Mouse (Mus musculus) cerebellum, adult 2 months (tissue): ENCODE measurements at regions not wholly inside any gene's neighbourhood (a gene's known extent, or its start where the extent isn't known, plus 50 kb on each side); places are given as distances from the start of the nearest gene placed in this dataset.
A peak's percentile ranks its signal among the peaks of the same experiment; 100 is the strongest.
"Not testable (repeated sequence)": the region's sequence is repeated elsewhere in the genome, so short reads cannot be mapped to it uniquely, and the experiment has no call there.

ENCODE experiments used
- DNase-seq, 2 experiments: peaks; one replicate each; pipeline ENCODE4 v3.0.0; 2021
- H3K27ac ChIP-seq: fragments of 200-500 bp; 2 replicates; pipeline ENCODE4 v1.5.1; 2012; ENCODE audit warnings: low read length, control low read depth, inconsistent platforms; ENCODE audit not compliant: insufficient read depth
- H3K27me3 ChIP-seq: fragments of 200-500 bp; 2 replicates; pipeline ENCODE4 v1.6.1; 2012; ENCODE audit warnings: inconsistent platforms, mild to moderate bottlenecking, low read length, moderate library complexity; ENCODE audit not compliant: control insufficient read depth, insufficient read depth
- H3K4me1 ChIP-seq: fragments of 200-500 bp; 2 replicates; pipeline ENCODE4 v1.6.1; 2011; ENCODE audit warnings: low read length; ENCODE audit not compliant: control insufficient read depth, insufficient read depth
- H3K4me3 ChIP-seq: fragments of 200-500 bp; replicated peaks from 2 replicates; pipeline ENCODE3; 2011; ENCODE audit warnings: mild to moderate bottlenecking, low read depth, low read length, control low read depth; ENCODE audit not compliant: insufficient read depth
- CTCF ChIP-seq: fragments of 200-500 bp; IDR thresholded peaks from 2 replicates; pipeline ENCODE4 v1.5.1; 2011; ENCODE audit warnings: low read depth, mild to moderate bottlenecking, control low read depth, low read length, moderate library complexity, borderline replicate concordance; ENCODE audit not compliant: insufficient read depth
- POLR2A ChIP-seq: fragments of 200-500 bp; IDR thresholded peaks from 2 replicates; pipeline ENCODE4 v1.6.1; 2011; ENCODE audit warnings: low read length, control low read depth, borderline replicate concordance; ENCODE audit not compliant: insufficient read depth
- WGBS: fragments of 180-500 bp; shearing (Covaris S2); methylation state at CpG from one replicate; pipeline ENCODE4 v1.1.7; 2018; 5-methylcytosine and 5-hydroxymethylcytosine counted together

DNA sequence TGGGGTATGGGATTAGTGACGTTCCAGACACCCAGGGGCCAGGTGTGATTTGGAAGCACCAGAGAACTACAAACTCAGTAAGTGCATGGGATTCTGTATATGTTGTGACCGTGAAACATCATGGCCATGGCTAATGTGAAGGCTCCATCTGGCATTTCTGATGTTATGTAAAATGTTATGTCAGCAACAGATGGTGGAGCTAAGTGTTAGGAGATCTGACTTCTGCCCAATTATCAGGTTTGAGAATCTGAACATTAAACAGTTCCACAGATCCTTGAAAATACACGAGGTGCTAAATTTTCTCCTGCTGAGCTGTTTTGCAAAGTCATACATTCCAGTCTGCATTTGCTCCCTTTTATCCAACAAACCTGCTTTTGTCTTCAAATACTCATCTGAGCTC, 223.6 kb upstream of the Egfl6 start:
- Histone ChIP-seq H3K27me3 (no peaks in the 10 kb centered on the region; the same call in 1 of the 2 replicates), H3K4me3 (no peak overlapping the region), H3K4me1 (peaks cover 2% of the 10 kb centered on the region; the same call in 1 of the 2 replicates), H3K27ac (no peak overlapping the region)
- TF ChIP-seq POLR2A (no peak), CTCF (no peak)
- DNase-seq, result peak in 1 of 2 experiments; percentile 38
- WGBS, result 32% methylated on average over 3 of the region's 3 CpGs

DNA sequence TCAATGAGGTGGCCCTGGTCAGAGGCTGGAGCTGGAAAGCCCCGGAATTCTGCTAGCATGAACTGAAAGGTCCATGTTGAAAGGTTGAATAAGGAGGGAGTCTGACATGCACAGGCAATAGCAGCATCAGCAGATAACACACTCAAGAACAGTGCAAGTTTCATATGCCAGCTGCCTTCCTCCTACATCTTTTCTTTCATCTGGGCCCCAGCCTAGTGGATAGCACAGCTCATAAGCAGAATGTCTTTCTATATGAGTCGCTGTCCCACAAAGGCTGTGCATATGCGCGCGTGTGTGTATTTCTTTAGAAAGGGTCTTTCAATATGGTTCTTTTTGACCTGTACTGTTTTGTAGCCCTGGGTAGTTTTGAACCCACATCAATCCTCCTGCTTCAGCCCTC, 222.7 kb upstream of the Egfl6 start:
- TF ChIP-seq CTCF (no peak), POLR2A (no peak)
- WGBS, result 93% methylated on average over 5 of the region's 5 CpGs
- DNase-seq, result no peak
- H3K4me3 ChIP-seq, result no peak overlapping the region
- H3K27ac ChIP-seq, result no peak overlapping the region
- peaks cover 2% of the 10 kb centered on the region; the same call in 1 of the 2 replicates for H3K4me1 ChIP-seq
- no peaks in the 10 kb centered on the region; the same call in 1 of the 2 replicates for H3K27me3 ChIP-seq

DNA sequence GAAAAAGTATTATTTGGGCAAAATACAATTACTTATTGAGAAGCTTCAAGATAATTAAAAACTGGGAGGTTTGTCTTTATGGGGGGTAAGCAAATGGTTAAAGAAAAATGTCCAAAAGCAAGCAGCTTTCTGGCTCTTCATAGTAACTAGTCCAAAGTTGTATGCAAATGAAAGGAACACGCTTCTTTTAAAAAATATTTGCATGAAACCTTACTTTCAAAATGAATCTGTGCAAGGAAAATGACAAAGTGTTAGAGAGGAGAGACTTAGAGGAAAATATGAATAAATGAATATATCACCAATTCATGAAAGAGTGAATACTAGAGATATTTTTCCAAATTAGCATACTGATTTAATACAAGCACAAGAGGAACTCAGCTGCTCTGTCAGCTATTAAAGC, 220.4 kb upstream of the Egfl6 start:
- no peak for DNase-seq
- peaks cover 2% of the 10 kb centered on the region; the same call in 1 of the 2 replicates for H3K4me1 ChIP-seq
- H3K27ac ChIP-seq, result no peak overlapping the region
- WGBS, result 84% methylated on average over 1 of the region's 1 CpGs
- H3K4me3 ChIP-seq, result no peak overlapping the region
- H3K27me3 ChIP-seq, result no peaks in the 10 kb centered on the region; the same call in 1 of the 2 replicates
- TF ChIP-seq POLR2A (no peak), CTCF (no peak)

DNA sequence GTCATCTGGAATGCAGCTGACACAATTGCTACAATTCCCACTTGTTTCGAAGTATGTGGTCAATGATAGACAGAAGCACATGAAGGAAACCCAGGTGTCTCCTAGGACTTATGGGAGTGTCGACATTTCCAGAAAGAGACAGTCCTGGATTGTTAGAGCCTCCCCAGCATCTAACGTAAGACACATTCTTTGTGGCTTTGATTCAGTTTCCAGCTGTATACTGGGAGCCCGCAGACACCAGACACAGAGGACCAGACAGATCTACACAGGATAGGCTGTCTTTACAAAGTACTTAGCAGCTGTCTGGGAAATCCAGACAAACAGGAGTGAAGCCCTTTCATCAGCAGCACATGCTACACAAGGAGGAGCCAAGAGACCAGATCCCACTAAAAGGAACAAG, 220.0 kb upstream of the Egfl6 start:
- Histone ChIP-seq H3K4me3 (no peak overlapping the region), H3K4me1 (peaks cover 2% of the 10 kb centered on the region; the same call in 1 of the 2 replicates), H3K27ac (no peak overlapping the region), H3K27me3 (no peaks in the 10 kb centered on the region; the same call in 1 of the 2 replicates)
- 86% methylated on average over 4 of the region's 4 CpGs for WGBS
- no peak for DNase-seq
- no peak for TF ChIP-seq POLR2A
- no peak for TF ChIP-seq CTCF

DNA sequence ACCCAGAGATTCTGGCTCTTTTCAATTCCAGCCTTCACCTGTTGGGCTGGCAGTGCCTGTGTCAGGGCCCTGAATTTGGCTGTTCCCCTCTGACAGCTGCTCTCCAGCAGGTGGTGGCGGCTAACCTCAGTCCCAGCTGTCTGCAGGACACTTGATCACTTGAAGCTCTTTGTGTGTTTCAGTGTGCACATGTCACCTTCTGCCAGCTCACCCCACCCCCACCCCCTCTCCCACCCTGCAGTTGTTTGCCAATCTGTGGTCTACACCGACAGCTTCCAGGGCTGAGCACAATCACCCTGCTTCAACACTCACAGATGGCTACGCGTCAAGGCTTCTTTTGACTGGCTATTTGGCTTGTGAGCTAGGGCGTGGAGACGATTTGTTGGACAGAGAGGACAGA, 217.7 kb upstream of the Egfl6 start:
- no peak overlapping the region for H3K27ac ChIP-seq
- TF ChIP-seq POLR2A (no peak), CTCF (no peak)
- no peaks in the 10 kb centered on the region for H3K4me1 ChIP-seq
- H3K4me3 ChIP-seq, result no peak overlapping the region
- H3K27me3 ChIP-seq, result no peaks in the 10 kb centered on the region
- DNase-seq, result peak; percentile 60 to 74
- 7% methylated on average over 6 of the region's 6 CpGs for WGBS

DNA sequence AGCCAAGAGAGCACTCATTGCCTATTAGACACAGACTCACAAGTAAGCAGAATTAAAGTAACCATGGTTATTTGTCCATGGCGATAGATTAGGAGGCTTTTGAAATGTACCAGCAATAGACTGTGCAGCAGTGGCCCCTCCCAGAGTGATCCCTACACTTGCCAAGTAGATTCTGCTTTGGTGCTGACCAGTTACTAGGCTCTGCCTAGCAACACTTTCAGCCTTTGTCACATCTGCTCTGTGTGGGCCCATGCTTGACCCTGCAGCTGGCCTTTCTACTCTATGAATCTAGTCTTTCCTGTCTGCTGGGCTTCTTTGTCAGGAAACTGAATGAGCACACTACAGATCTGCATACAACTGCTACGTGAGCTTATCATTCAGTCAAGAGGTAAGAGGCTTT, 215.5 kb upstream of the Egfl6 start:
- WGBS, result 75% methylated on average over 2 of the region's 2 CpGs
- no peak overlapping the region for H3K27ac ChIP-seq
- no peak overlapping the region for H3K4me3 ChIP-seq
- no peaks in the 10 kb centered on the region for H3K27me3 ChIP-seq
- DNase-seq, result no peak
- no peaks in the 10 kb centered on the region for H3K4me1 ChIP-seq
- no peak for TF ChIP-seq POLR2A
- no peak for TF ChIP-seq CTCF

DNA sequence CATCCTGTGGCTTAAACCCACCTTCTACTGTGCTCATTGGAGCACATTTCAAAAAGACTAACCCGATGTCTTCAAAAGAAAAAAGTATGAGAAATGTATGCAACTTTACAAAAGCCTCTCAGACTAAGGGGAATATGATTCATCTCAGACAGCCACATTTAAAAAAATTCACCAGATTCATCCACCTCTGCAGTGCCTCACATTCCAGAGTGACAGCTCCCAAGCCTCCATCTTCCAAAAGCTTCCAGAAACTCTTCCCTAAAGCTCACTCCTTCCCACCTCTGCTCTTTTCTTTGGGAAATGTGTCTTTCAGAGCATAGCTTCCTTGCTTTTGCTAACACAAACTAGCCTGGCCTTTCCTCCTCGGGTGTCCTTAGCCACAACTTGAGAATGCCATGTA, 210.1 kb upstream of the Egfl6 start:
- H3K27ac ChIP-seq, result no peak overlapping the region
- TF ChIP-seq POLR2A, result no peak
- TF ChIP-seq CTCF, result no peak
- whole genome bisulfite sequencing, result 90% methylated on average over 2 of the region's 2 CpGs

DNA sequence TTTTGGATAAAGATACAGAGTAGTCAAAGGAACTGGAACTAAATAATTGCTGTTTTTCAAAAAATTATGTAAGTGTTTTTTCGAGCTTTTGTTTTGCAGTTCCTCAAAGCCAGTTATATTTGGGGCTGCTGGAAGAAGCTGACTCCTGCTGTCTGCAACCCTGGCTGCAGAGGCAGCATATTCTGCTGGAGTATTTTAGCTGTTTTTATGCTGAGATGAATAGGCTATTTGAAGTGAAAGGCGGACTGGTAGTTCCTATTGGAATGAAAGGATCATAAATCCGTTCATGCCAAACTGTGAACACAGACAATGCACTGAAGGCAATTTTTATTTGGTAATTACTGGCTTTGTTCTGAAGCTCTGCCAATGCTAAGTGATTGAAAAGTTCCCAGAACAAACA, 203.5 kb upstream of the Egfl6 start:
- WGBS, result 39% methylated on average over 3 of the region's 3 CpGs
- Histone ChIP-seq H3K4me3 (no peak overlapping the region), H3K27me3 (no peaks in the 10 kb centered on the region), H3K27ac (no peak overlapping the region), H3K4me1 (no peaks in the 10 kb centered on the region)
- peak in 1 of 2 experiments; percentile 3 for DNase-seq
- TF ChIP-seq CTCF, result no peak
- TF ChIP-seq POLR2A, result no peak

More for the DNA sequence above, 210.1 kb upstream of the Egfl6 start:
- no peak for DNase-seq
- no peak overlapping the region for H3K4me3 ChIP-seq
- H3K4me1 ChIP-seq, result no peaks in the 10 kb centered on the region
- no peaks in the 10 kb centered on the region for H3K27me3 ChIP-seq

DNA sequence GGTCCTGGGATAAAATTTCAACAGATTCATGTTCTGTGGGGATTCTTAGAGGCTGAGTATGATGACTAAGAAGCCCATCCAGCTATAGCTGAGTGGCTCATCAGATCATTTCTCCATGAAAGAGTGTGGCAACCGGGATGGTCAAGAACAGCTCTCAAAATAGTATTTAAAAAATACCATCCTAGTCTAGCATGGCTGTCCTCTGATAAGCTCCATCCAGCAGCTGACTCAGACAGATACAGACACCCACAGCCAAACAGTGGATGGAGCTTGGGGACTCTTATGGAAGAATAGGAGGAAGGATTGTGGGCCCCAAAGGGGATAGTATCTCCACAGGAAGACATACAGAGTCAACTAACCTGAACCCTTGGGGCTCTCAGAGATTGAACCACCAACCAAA, 201.6 kb upstream of the Egfl6 start:
- 93% methylated on average over 1 of the region's 1 CpGs for WGBS
- DNase-seq, result not testable (repeated sequence)

More for the DNA sequence above, 201.6 kb upstream of the Egfl6 start:
- H3K4me1 ChIP-seq, H3K27me3 ChIP-seq, H3K27ac ChIP-seq, H3K4me3 ChIP-seq: not testable (repeated sequence)
